Mouse (Mus musculus) small intestine, adult 2 months (tissue): Measurements from ENCODE around the gene Abcg8.

Source experiments
- CTCF ChIP-seq: fragments of 200-500 bp; IDR thresholded peaks from 2 replicates; pipeline ENCODE4 v1.5.1; 2012; ENCODE audit warnings: low read depth, mild to moderate bottlenecking, control low read depth, inconsistent platforms, low read length, moderate library complexity, mixed read lengths; ENCODE audit not compliant: insufficient replicate concordance, insufficient read length; ENCODE audit errors: extremely low read depth
- POLR2A ChIP-seq: fragments of 200-500 bp; IDR thresholded peaks from 2 replicates; pipeline ENCODE4 v1.6.1; 2012; ENCODE audit warnings: low read depth, mild to moderate bottlenecking, control low read depth, inconsistent platforms, low read length, moderate library complexity

- TF ChIP-seq CTCF, result no peak
- no peak for TF ChIP-seq POLR2A
These were observed at the start of gene Abcg8 for GRCm38 (mm10) chr17:84675951-84676366.
